Comparison of ENCODE assay signal across 10 mouse cellular contexts in the genomic region with DNA sequence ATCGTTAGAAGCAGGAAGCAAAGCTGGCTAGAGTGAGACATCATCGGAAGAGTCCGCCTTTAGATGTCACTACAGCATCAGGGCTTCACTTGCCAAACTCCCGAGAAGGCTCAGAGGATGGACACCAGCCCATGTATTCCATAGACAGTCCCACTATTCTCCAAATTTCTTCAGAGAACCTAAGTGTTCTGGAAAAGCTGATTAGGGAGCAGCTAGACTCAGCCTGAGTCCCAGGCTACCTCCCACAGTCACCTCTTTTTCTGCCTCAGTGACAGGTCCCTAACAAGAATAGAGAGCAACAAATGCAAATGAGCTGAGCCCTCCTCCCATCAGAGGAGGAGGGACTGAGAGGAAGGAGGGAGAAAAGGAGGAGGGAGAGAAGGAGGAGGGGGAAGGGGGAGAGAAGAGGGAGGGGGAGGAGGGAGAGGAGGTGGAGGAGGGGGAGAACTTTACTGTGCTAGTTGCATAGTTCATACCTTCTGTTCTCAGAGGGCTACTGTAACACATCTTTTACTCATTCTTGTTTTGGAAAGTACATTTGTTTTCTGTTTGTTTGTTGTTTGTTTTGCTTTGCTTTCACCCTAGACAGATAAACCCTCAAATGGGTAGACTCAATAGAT.
DNase-seq lines count a peak whose midpoint lies in the region; ATAC-seq and TF ChIP-seq lines count a peak whose summit lies in the region.
"Had no signal": no experiment of that assay in that cellular context is flagged by ENCODE, and none has a peak within 500 bp of the region (broad histone marks: within the 10 kb centered on the region; RNA-seq: fewer than 3 reads in every experiment).

No protein-coding gene starts in this region.

- H3K36me3 ChIP-seq in heart, postnatal 0 days (replicated peaks; ENCODE audit: control insufficient read depth, insufficient read depth, low read length) = no peaks in the 10 kb centered on the region
- H3K36me3 ChIP-seq in heart, embryonic 12.5 days = no peaks in the 10 kb centered on the region
- no peaks in the 10 kb centered on the region for H3K36me3 ChIP-seq in neural tube, embryonic 11.5 days (ENCODE audit: control insufficient read depth, insufficient read depth, low read length)
- H3K36me3 ChIP-seq in hindbrain, embryonic 14.5 days (replicated peaks; ENCODE audit: control insufficient read depth, insufficient read depth) = no peaks in the 10 kb centered on the region
- H3K36me3 ChIP-seq in stomach, embryonic 14.5 days (ENCODE audit: control insufficient read depth, insufficient read depth, low read length) = no peaks in the 10 kb centered on the region
- H3K36me3 ChIP-seq: embryonic facial prominence, embryonic 13.5 days had no signal

- H3K9ac ChIP-seq in heart, postnatal 0 days (replicated peaks; ENCODE audit: low read depth, low read length) = no peak overlapping the region
- no peak overlapping the region for H3K9ac ChIP-seq in heart, embryonic 12.5 days
- no peak overlapping the region for H3K9ac ChIP-seq in neural tube, embryonic 11.5 days (ENCODE audit: low read length)
- no peak overlapping the region for H3K9ac ChIP-seq in hindbrain, embryonic 14.5 days
- no peak overlapping the region for H3K9ac ChIP-seq in stomach, embryonic 14.5 days (replicated peaks; ENCODE audit: low read depth, low read length)
- H3K9ac ChIP-seq: embryonic facial prominence, embryonic 13.5 days had no signal

- TF ChIP-seq EP300 in heart, postnatal 0 days (IDR thresholded peaks at IDR 0.05; ENCODE audit: low read depth) = no peak

- TF ChIP-seq CTCF in heart, postnatal 0 days (IDR thresholded peaks at IDR 0.05; ENCODE audit: low read depth) = peak; percentile 44; the same call in 1 of the 2 replicates

- no peak overlapping the region for H3K27ac ChIP-seq in heart, postnatal 0 days (ENCODE audit: low read depth)
- H3K27ac ChIP-seq in heart, embryonic 12.5 days (ENCODE audit: poor library complexity, severe bottlenecking) = no peak overlapping the region
- no peak overlapping the region for H3K27ac ChIP-seq in neural tube, embryonic 11.5 days (ENCODE audit: low read depth, low read length)
- no peak overlapping the region for H3K27ac ChIP-seq in hindbrain, embryonic 14.5 days
- no peak overlapping the region for H3K27ac ChIP-seq in stomach, embryonic 14.5 days (ENCODE audit: low read length)
- H3K27ac ChIP-seq: embryonic facial prominence, embryonic 13.5 days had no signal

- H3K4me1 ChIP-seq in heart, postnatal 0 days (ENCODE audit: control insufficient read depth, insufficient read depth) = no peaks in the 10 kb centered on the region
- H3K4me1 ChIP-seq in heart, embryonic 12.5 days (replicated peaks) = peaks cover 10% of the 10 kb centered on the region
- H3K4me1 ChIP-seq in neural tube, embryonic 11.5 days (ENCODE audit: control insufficient read depth, insufficient read depth, low read length) = no peaks in the 10 kb centered on the region; the same call in 1 of the 2 replicates
- peaks cover 15% of the 10 kb centered on the region for H3K4me1 ChIP-seq in hindbrain, embryonic 14.5 days (replicated peaks; ENCODE audit: control insufficient read depth, insufficient read depth, low read length)
- peaks cover 5% of the 10 kb centered on the region; the same call in 1 of the 2 replicates for H3K4me1 ChIP-seq in stomach, embryonic 14.5 days (ENCODE audit: control insufficient read depth, insufficient read depth, low read length)

- no peak for DNase-seq in heart, postnatal 0 days (ENCODE audit: low spot score)
- DNase-seq in neural tube, embryonic 11.5 days (ENCODE audit: low spot score) = peak; percentile 39
- no peak for DNase-seq in neural tube, embryonic 10.5 days (ENCODE audit: extremely low spot score, low spot score)
- peak; percentile 57 for DNase-seq in hindbrain, embryonic 14.5 days (ENCODE audit: low spot score)
- no peak for DNase-seq in adrenal gland, postnatal 14 days
- no peak for DNase-seq in thymus, postnatal 25 days
- DNase-seq: layer of hippocampus, postnatal 36 days had no signal

- H3K4me3 ChIP-seq in heart, postnatal 0 days (ENCODE audit: low read depth, low read length) = no peak overlapping the region
- no peak overlapping the region for H3K4me3 ChIP-seq in heart, embryonic 12.5 days
- H3K4me3 ChIP-seq in neural tube, embryonic 11.5 days (ENCODE audit: low read depth, low read length) = no peak overlapping the region
- no peak overlapping the region for H3K4me3 ChIP-seq in hindbrain, embryonic 14.5 days (replicated peaks; ENCODE audit: low read length)
- no peak overlapping the region for H3K4me3 ChIP-seq in stomach, embryonic 14.5 days (ENCODE audit: low read depth, low read length)
- H3K4me3 ChIP-seq: embryonic facial prominence, embryonic 13.5 days had no signal

- no peaks in the 10 kb centered on the region for H3K9me3 ChIP-seq in heart, postnatal 0 days (replicated peaks; ENCODE audit: control insufficient read depth, low read length)
- no peaks in the 10 kb centered on the region for H3K9me3 ChIP-seq in heart, embryonic 12.5 days (replicated peaks)
- no peaks in the 10 kb centered on the region for H3K9me3 ChIP-seq in neural tube, embryonic 11.5 days (ENCODE audit: control insufficient read depth, low read length)
- H3K9me3 ChIP-seq in hindbrain, embryonic 14.5 days (ENCODE audit: control insufficient read depth, low read length) = no peaks in the 10 kb centered on the region
- no peaks in the 10 kb centered on the region for H3K9me3 ChIP-seq in stomach, embryonic 14.5 days (ENCODE audit: control insufficient read depth, low read depth, low read length)
- H3K9me3 ChIP-seq: embryonic facial prominence, embryonic 13.5 days had no signal

- 16% methylated on average over 4 of the region's 4 CpGs for WGBS in heart, postnatal 0 days
- WGBS in heart, embryonic 12.5 days = 34% methylated on average over 4 of the region's 4 CpGs
- WGBS in neural tube, embryonic 11.5 days = 22% methylated on average over 4 of the region's 4 CpGs
- WGBS in hindbrain, embryonic 14.5 days = 10% methylated on average over 4 of the region's 4 CpGs
- 30% methylated on average over 4 of the region's 4 CpGs for WGBS in stomach, embryonic 14.5 days

- ATAC-seq in heart, postnatal 0 days (ENCODE audit: insufficient read depth, low read depth) = no peak
- ATAC-seq in heart, embryonic 12.5 days (ENCODE audit: insufficient number of reproducible peaks, low FRiP score) = no peak
- peak; percentile 40; the same call in 1 of the 2 replicates for ATAC-seq in neural tube, embryonic 11.5 days (ENCODE audit: insufficient read depth, low FRiP score, low TSS enrichment)
- peak; percentile 61; the same call in 1 of the 2 replicates for ATAC-seq in hindbrain, embryonic 14.5 days (ENCODE audit: low FRiP score)
- ATAC-seq in stomach, embryonic 14.5 days (ENCODE audit: insufficient number of reproducible peaks, insufficient read depth, low FRiP score, low read depth) = 0 out of 2 replicates have a peak, but pooled peaks have one; percentile 10

- H3K27me3 ChIP-seq in heart, postnatal 0 days (ENCODE audit: control insufficient read depth, insufficient read depth, low read length) = no peaks in the 10 kb centered on the region
- no peaks in the 10 kb centered on the region for H3K27me3 ChIP-seq in heart, embryonic 12.5 days (replicated peaks)
- no peaks in the 10 kb centered on the region for H3K27me3 ChIP-seq in neural tube, embryonic 11.5 days (ENCODE audit: control insufficient read depth, insufficient read depth, low read length)
- H3K27me3 ChIP-seq in hindbrain, embryonic 14.5 days (ENCODE audit: control insufficient read depth, insufficient read depth, low read length) = no peaks in the 10 kb centered on the region
- H3K27me3 ChIP-seq in stomach, embryonic 14.5 days (ENCODE audit: control insufficient read depth, insufficient read depth, low read length) = no peaks in the 10 kb centered on the region
- H3K27me3 ChIP-seq: embryonic facial prominence, embryonic 13.5 days had no signal

- H3K4me2 ChIP-seq in heart, postnatal 0 days (ENCODE audit: low read depth, low read length) = no peak overlapping the region
- no peak overlapping the region for H3K4me2 ChIP-seq in heart, embryonic 12.5 days
- no peak overlapping the region for H3K4me2 ChIP-seq in neural tube, embryonic 11.5 days (ENCODE audit: low read depth)
- no peak overlapping the region for H3K4me2 ChIP-seq in hindbrain, embryonic 14.5 days (replicated peaks)
- no peak overlapping the region for H3K4me2 ChIP-seq in stomach, embryonic 14.5 days (replicated peaks; ENCODE audit: low read depth, low read length)
- H3K4me2 ChIP-seq: embryonic facial prominence, embryonic 13.5 days had no signal

Comparison
In these comparisons a context has a peak if more than half of its experiments do, and no peak if none do; other contexts are left out.
1. DNase-seq: peak in neural tube, embryonic 11.5 days (single experiment) and hindbrain, embryonic 14.5 days (single experiment); none in heart, postnatal 0 days (single experiment), neural tube, embryonic 10.5 days (single experiment), adrenal gland, postnatal 14 days (single experiment) and thymus, postnatal 25 days (single experiment).
2. ATAC-seq: peak in neural tube, embryonic 11.5 days (single experiment), hindbrain, embryonic 14.5 days (single experiment) and stomach, embryonic 14.5 days (single experiment); none in heart, postnatal 0 days (single experiment) and heart, embryonic 12.5 days (single experiment).